Mouse (Mus musculus) testis, adult 2 months (tissue): ENCODE results near the gene Tnrc6c.

Experiments
- CTCF ChIP-seq: fragments of 200-500 bp; IDR thresholded peaks from 2 replicates; pipeline ENCODE4 v1.5.1; 2012; ENCODE audit warnings: low read depth, mild to moderate bottlenecking, inconsistent platforms, low read length, moderate library complexity; ENCODE audit not compliant: control insufficient read depth, insufficient read depth, insufficient replicate concordance
- POLR2A ChIP-seq: fragments of 200-500 bp; IDR thresholded peaks from 2 replicates; pipeline ENCODE4 v1.6.1; 2012; ENCODE audit warnings: low read depth, mild to moderate bottlenecking, inconsistent platforms, low read length, moderate library complexity; ENCODE audit not compliant: control insufficient read depth

DNA sequence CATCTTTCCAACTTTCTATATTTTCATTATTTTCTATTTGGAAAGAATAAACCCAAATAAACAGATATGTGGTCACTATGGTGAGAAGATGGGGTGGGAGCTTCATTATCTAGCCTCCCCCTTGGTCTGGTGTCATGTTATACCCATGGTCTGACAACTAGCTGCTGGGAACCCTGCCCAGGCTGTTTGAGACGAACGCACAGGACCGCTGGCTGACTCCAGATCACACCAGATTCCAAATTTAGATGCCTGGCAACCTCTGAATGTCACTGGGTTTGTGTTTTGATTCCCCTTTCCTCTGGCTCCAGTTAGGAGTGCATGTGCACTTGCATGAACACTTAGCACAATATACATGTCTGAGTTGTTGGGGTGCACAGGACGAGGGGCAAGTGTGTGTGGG lies 7.3 kb upstream of the Tnrc6c start:
- TF ChIP-seq CTCF (no peak), POLR2A (no peak)
